Mouse (Mus musculus): ENCODE results near the gene Rrp36. TPM values are rescaled to one million over a fixed set of nuclear protein-coding genes. Genes with fewer than 3 reads are reported as not detected.

Gene Rrp36
- total RNA-seq, 2 experiments from 2014 or later, result 19.0 to 22.7 TPM

- no peak for DNase-seq
- intact Hi-C loops (cut with DNase I), result no loop called here
These were observed 54.3 kb downstream of the Rrp36 start for GRCm38 (mm10) chr17:46619683-46620357.

- intact Hi-C loops (cut with DNase I), result no loop called here
- DNase-seq, result no peak
These were observed 55.1 kb downstream of the Rrp36 start for GRCm38 (mm10) chr17:46618769-46619682.

GRCm38 (mm10) chr17:46618394-46618768, 55.8 kb downstream of the Rrp36 start:
- no peak for DNase-seq
- intact Hi-C loops (cut with DNase I), result no loop called here

- DNase-seq, result no peak
- intact Hi-C loops (cut with DNase I), result no loop called here
These were observed 56.4 kb downstream of the Rrp36 start for GRCm38 (mm10) chr17:46617799-46618198.

Other genes starting within 250 kb of the Rrp36 start
- gene Crip3, start 245.4 kb downstream of the Rrp36 start, total RNA-seq (2021), result 1 to 10 TPM; 2.6 to 4.7 TPM
- gene Slc22a7, start 235.9 kb downstream of the Rrp36 start, total RNA-seq (2021), result under 1 TPM; 0.28 to 0.62 TPM
- 10 to 100 TPM; 86.7 to 88.6 TPM for gene Ttbk1, start 186.7 kb downstream of the Rrp36 start, total RNA-seq (2021)
- gene Dnph1, start 177.6 kb downstream of the Rrp36 start, total RNA-seq (2021), result 1 to 10 TPM; 6.0 to 7.1 TPM
- gene Cul9, start 128.0 kb downstream of the Rrp36 start, total RNA-seq (2021), result 10 to 100 TPM; 48.0 to 49.9 TPM
- 10 to 100 TPM; 55.2 to 58.1 TPM for gene Srf, start 118.2 kb downstream of the Rrp36 start, total RNA-seq (2021)
- gene Ptk7, start 44.8 kb downstream of the Rrp36 start, total RNA-seq (2021), result 10 to 100 TPM; 29.8 to 30.6 TPM
- gene Klc4, start 28.3 kb downstream of the Rrp36 start, total RNA-seq (2021), result 10 to 100 TPM; 18.9 to 20.4 TPM
- gene Mrpl2, start 28.1 kb downstream of the Rrp36 start, total RNA-seq (2021), result 10 to 100 TPM; 34.3 to 43.6 TPM
- gene Cul7, start 24.0 kb downstream of the Rrp36 start, total RNA-seq (2021), result 10 to 100 TPM; 64.7 to 71.0 TPM
- 100 to 1,000 TPM; 135 to 147 TPM for gene Mea1, start 4.4 kb upstream of the Rrp36 start, total RNA-seq (2021)
- 100 to 1,000 TPM; 151 to 155 TPM for gene Klhdc3, start 6.6 kb upstream of the Rrp36 start, total RNA-seq (2021)
- 100 to 1,000 TPM in 1 of 2 experiments, 10 to 100 TPM in 1; 99.6 to 100 TPM for gene Ppp2r5d, start 30.8 kb upstream of the Rrp36 start, total RNA-seq (2021)
- gene Pex6, start 37.1 kb upstream of the Rrp36 start, total RNA-seq (2021), result 10 to 100 TPM; 30.9 to 32.0 TPM
- gene Gnmt, start 54.8 kb upstream of the Rrp36 start, total RNA-seq (2021), result under 1 TPM; 0.88 to 0.89 TPM
- 10 to 100 TPM; 50.8 to 53.2 TPM for gene Cnpy3, start 77.9 kb upstream of the Rrp36 start, total RNA-seq (2021)
- gene Ptcra, start 89.4 kb upstream of the Rrp36 start, total RNA-seq (2021), result not detected
- gene 2310039H08Rik, start 98.3 kb upstream of the Rrp36 start, total RNA-seq (2021), result 10 to 100 TPM; 18.7 to 21.1 TPM
- gene Rpl7l1, start 108.3 kb upstream of the Rrp36 start, total RNA-seq (2021), result 10 to 100 TPM; 47.3 to 58.3 TPM
- 10 to 100 TPM; 42.2 to 45.3 TPM for gene Bicral, start 184.1 kb upstream of the Rrp36 start, total RNA-seq (2021)
- 10 to 100 TPM; 23.4 to 28.5 TPM for gene Tbcc, start 216.3 kb upstream of the Rrp36 start, total RNA-seq (2021)
- not detected for gene Prph2, start 236.1 kb upstream of the Rrp36 start, total RNA-seq (2021)